Mouse (Mus musculus) brain, adult 2 months (tissue): Measurements from ENCODE around the gene Rgs12.
A peak's percentile ranks its signal among the peaks of the same experiment; 100 is the strongest.

Experiments
- DNase-seq: peaks from one replicate; pipeline ENCODE4 v3.0.0; 2011; ENCODE audit warnings: low read depth, low spot score

Gene Rgs12

DNA sequence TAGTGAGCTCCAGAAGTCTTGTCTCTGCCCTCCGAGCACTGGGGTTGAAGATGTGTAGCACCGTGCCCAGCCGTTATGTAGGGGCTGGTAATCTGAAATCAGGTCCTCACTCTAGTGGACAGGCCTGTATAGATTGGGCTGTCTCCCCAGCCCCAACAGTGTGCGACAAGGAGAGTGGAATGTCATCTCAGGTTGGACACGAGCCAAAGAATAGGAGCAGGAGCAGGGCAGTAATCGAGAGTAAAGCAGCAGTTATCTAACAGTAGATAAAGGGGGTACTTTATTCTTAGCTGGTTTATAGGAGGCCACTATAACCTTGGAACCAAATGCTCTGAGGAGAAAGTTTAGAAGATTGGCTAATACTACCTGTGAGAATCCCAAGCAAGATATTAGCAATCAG lies 30.9 kb downstream of the Rgs12 start:
- no peak for DNase-seq

DNA sequence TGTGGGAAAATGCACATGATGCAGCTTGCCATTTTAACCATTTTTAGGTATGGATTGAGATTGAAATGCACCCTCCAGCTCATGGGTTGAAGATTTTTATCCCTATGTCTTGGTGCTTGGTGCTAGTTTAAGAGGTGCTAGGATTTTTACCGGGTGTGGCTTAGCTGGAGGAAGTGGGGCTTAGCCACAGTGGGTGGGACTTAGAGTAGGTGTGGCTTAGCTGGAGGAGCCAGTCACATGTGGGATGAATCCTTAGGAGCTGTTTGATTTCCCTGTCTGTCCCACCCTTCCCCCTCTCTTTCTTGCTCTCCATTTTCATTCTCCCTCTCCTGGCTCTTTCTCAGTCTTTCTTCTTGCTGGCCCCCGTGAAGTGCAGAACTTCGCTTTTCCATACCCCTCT lies 32.5 kb downstream of the Rgs12 start:
- no peak for DNase-seq

DNA sequence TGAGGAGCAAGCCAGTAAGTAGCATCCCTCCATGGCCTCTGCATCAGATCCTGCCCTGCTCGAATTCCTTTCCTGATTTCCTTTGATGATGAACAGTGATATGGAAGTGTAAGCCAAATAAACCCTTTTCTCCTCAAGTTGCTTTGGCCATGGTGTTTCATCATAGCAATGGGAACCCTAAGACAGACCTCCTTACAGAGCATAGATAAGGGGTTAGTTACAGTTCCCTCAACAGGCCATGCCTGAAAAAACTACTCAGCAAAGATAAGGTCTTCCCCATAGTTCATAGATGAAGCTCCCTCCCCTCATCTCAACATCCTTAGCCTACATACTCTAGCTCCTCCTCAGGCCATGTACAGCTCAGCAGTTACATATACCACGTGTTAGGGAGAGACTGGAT lies 35.7 kb downstream of the Rgs12 start:
- no peak for DNase-seq

DNA sequence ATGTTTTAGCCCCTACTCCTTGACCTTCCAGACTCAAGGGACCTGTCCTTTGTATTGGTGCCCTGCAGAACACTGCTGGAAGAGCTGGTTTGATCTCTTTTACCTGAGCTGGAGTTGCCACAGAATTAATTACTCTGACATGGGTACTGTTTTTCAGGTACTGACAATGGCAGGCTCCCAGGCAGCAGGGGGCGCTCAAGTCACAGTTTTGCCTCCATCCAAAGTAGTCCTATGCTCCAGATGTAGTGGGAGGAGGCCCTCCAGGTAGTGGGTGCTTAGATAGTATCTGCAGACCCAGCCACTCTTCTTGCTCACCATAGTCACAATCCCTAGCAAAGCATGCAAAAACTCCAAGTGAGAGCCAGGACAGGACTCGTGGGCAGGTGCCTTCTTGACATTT lies 36.6 kb downstream of the Rgs12 start:
- peak; percentile 83 for DNase-seq

DNA sequence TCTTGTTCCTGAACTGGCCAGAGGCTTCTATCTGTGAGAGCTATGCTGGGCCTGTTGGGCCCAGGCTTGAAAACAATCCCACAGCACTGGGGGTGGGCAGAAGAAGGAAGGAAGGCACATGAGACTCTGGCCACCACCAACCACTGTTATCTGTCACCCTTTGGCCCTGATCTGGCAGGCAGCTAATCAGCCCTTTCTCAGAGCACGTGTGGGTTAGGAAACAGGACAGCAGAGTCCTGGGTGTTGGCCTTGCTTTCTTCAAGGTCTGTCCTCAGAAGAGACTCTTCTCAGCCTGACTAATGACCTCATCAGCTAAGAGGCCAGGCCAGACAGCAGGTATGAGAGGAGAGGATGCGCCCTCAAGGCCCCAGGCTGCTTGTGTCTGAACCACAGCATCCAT lies 38.2 kb downstream of the Rgs12 start:
- DNase-seq: no peak

DNA sequence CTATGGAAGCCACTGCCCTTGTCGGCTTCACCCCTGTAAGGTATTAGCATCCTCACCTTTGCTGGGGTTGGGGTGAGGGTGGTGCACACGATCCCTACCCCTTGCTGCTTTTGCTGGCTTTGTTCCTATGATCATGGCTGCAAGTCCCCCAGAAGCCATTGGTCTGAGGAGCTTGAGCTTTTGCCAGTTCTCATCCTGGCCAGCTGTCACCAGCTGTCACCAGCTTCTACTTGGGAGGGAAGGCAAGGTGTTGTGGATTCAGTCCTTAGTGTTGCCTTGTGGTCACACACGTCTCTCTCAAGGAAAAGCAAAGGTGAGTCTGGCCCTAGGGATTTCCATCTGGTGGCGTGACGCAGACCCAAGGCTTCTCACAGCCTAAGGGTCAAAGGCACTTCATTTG lies 39.4 kb downstream of the Rgs12 start:
- no peak for DNase-seq

DNA sequence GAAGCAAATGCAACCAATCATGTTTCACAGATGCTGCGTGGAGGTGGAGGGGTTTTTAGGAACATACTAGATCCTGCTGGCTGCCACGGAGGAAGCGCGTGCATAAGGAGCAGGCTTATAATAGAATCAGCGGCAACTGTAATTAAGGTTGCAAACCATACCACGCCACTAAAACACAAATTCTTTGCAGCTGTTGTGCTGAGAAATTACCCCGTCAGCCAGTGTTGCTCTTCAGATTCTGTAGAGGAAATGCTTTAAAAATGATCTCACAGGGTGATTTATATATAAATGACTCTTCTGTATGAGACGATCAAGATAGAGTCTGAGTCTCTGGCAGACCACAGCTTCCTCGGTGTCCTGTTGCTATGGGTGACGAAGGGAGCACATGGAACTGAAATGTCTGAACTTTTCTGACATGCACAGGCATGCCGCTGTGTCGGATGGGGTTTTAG lies 40.1 kb downstream of the Rgs12 start:
- DNase-seq: peak; percentile 91

DNA sequence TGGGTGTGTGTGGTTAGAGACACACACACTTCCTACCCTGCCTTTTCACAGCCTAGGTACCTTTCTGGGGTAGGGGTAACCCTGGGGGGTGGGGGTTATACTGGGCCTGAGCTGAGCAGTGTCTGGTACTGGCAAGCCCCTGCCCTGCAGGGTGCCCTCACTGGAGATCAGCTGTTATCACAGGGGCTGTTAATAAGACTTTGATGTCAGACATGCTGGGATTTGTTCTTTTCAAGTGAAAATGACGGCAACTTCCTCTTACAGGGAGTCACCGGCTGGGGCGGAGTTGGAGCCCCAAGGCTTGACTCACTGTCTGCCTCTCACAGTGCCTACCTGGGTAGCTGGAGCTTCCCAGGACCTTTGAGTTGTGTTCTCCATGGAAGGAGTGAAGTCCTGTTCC lies 49.5 kb downstream of the Rgs12 start:
- no peak for DNase-seq

DNA sequence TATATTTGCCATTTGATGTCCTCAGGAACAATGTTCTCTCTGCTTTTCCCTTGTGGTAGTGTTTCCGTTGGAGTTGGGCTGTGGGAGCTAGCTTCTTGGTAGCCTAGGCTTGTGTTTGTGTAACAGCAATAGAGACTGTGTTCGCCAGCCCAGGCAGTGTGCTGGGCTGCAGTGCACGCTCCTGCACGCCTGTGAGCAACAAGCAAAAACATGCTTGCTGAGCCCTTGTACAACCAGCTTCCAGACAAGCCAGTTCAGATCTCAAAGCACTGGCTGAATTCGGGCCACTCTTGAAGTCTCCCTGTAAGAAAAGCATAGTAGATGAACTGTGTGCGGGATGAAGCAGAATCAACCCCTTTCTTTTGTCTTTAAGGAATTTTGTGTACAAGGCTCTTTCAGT lies 50.0 kb downstream of the Rgs12 start:
- no peak for DNase-seq

DNA sequence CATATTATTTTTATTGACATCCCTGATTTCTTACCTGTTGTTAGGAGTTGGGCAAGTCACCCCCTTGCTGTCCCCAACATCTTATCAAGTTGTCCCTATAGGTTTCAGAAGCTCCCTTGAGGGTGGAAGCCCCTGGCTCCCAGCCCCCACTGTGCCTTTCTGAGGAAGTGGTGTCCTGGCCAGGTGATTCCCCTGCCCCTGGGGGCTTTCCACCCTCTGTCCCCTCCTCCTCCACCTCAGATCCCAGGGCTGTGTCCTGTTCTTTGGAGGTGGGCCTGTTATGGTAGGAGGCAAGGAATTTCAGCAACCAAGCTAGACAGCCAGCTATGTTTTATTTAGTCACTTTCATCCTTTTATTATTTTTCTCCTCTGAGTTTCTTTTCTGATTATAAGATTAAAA lies 51.1 kb downstream of the Rgs12 start:
- no peak for DNase-seq

DNA sequence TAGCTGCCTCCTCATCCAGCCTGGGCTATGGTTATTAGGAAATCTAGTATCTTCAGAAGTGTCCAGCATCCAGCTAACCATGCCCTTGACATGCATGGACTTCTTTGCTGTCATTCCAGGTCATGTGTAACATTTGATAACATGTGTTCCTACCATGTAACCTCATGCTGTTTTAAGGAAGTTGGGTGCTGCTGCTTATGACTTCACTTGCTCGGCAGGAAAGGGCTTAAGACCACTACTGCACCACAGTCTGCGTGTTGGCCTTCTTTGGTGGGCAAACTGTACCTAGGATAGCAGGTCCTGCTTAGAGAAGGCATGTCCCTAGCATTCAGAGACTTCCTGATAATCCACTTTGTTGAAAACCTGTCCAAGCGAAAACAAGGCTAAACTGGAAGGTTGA lies 51.9 kb downstream of the Rgs12 start:
- DNase-seq: no peak

DNA sequence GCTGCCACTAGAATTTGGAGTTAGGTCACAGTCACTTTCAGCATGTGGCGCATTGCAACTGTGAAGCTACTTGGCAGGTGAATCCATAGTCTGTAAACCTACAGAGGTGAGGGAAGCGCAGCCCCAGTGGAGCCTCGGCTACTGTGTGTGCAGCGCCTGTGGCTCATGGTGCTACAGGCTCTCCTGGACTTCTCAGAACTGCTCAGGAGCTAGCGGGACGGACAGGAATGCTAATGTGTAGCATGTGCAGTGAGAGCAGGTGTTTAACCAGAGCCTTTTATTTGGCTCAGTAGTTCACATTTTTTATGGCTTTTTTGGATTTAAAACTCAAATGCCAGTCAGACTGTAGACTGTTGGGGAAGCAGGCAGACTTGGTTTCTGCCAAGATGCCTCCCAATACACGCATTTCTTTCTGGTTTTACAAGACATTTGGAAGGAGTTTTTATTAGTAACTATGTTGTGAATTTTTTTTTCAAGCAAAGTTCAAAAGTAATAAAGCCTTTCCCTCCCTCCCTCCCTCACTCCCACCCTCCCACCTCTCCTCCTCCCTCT lies 54.4 kb downstream of the Rgs12 start:
- peak; percentile 47 for DNase-seq

DNA sequence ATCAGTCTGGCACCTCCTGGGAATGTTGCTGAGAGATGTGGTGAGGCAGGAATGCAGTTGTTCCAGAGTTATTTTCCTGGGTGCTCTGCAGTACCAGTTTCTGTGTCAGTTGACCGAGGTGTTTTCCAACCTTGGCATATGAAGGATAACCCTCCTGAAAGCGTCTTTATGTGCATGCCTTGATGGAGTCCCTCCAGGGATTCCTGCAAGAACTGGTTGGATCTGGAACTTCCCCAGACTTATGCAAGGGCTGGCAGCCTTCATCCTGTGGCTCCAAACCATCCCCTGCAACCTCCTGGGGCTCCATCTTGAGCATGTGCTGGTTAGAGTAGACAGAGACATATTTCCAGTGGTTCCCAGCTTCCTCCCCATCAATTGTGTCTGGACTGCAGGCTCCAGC lies 55.5 kb downstream of the Rgs12 start:
- no peak for DNase-seq

DNA sequence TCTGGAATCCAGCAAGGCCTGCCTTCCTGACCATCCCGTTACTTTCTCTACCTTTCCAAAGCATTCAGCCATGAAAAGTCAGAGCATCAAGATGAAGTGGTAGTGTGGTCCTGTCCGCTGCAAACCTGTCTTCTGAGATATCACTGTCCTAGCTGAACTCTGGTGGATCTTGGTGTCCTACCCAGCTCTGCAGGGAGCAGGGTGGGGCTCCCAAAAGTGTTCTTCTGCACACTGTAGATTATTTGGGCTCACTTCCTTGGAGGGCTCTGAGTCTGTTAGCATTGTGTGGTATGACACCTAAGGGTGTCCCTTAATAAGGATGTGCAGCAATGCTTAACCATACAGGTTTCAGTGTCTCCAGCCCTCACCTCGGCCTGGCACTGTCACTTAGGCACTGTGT lies 56.4 kb downstream of the Rgs12 start:
- no peak for DNase-seq

DNA sequence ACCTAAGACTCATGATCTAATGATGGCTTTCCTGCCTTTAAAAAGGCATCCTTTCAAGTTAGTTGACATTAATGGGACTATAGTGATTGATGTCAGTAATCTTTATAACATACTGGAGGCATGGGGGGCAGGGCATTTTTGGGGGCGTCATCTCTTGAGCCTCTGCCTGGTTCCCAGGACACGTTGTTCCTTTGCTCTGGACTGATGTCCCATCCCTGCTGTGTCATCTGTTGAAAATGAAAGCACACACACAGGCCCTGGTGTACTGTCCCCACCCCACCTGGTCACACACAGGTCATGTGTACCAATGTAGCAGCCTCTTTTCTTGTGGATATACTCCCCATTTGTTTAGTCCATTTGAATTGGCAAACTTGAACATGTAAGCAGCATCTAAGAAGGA lies 57.4 kb downstream of the Rgs12 start:
- no peak for DNase-seq

DNA sequence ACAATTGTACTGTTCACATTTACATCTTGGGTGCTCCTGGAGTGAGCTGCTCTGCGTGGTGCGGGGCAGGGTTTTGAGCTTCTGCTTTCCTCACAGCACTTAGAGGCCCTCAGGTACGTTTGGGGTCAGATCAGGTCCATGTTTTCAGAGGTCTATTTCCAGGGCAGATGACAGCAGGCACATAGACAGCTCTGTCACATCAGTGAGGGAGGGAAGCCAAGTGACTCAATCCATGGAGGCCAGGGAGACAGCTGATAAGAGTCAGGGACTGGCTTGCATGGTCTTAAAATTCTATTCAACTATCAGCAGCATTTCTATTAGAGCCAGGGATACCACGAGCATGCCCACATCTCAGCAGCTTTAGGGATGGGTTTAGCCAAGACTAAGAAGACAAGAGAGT lies 59.9 kb downstream of the Rgs12 start:
- DNase-seq: no peak

DNA sequence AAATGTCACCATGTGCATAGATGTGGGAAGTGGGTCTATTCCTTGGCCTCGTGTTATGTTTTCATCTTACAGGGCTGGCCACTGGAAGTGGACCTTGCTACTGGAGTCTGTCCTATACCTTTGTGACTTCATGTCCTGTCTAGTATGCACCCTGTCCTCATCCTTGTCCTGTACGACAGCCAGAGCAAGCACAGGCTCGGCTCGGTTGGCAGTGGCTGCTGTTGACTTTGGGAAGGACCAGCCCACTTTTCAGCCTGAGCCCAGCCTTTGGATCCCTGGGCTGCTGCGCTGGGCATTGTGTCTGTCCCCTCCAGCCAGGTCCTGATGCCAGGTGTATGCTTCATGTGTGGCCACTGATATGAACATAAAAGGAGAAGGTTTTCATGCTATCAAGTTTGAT lies 61.4 kb downstream of the Rgs12 start:
- no peak for DNase-seq

DNA sequence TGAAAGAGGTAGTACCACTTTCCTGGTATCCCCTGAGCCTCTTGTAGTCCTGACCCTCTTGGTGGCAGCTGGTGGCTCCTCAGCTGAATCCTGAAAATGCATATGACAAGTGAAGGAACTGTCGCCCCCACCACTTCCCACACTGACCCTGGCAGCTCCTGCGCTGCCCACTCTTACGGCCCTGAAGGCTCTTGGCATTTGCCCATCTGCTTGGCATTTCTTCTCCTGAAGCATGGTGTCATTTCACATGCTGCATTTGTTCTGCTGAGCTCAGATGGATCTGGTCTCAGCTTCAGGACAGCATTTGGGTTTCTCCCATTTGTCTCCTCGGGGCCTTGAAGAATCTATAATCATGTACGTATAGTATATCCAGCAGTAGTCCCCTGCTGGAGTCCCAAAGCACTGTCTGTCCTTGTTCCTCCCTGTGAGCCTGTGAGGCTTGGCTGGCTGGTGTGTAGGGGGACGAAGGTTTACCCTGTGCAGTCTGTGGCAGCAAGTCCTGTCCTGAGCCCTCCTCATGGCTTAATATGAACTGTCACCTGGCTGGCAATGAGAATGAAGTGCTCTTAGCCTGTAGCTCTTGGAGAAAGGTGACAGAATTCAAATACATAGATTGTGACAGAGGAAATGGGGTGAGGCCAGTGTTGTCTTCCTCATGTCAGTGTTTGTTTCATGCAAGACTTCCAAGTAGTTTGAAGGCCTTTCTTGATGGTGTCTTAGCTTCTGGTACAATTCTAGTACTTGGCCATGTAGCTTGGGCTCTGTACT lies 62.1 kb downstream of the Rgs12 start:
- peak; percentile 36 for DNase-seq

DNA sequence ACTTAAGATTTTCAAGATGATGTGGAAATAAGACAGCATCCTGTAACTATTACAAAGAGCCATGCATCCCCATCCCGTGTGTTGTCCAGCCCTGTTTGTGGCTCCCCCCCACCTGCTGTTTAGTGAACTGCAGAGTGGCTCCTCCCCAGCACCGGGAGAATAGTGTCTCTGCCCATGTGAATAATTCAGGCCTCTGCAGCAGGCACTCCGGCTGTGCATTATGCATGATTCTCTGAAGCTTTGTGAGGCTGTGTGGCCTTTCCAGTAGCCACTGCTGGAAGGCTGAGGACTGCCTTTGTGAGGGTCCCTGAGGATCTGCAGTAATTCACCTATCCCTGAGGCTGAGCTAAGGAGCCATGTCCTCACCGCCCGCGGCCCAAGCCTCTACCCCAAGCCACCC lies 64.8 kb downstream of the Rgs12 start:
- DNase-seq: no peak

DNA sequence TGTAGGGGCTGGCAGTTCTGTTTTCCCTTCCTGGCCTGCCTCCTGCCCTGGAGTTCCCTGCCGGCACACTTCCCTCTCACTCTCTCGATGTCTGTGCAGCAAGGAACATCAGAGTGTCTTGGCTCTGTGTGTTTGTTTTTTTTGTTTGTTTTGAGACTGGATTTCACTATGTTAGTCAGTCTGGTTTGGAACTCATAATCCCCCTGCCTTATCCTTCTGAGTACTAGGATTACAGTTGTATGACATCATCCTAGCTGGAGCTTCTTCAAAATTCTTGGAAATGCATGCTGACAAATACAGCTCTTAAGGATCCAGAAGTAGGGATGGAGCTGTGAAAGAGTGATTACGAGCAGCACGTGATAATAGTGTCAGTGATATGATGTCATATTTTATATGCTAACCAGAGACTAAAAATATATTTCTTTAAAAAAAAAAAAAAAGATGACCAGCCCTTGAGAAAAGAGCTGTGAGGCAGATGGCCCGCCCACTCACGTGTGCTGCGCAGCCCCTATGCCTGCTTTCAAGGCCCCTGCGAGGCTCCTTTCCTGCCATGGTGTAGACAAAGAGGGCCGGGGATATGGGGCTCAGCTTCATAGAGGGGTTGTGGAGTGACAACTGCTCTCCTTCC lies 70.5 kb downstream of the Rgs12 start:
- peak; percentile 55 for DNase-seq

DNA sequence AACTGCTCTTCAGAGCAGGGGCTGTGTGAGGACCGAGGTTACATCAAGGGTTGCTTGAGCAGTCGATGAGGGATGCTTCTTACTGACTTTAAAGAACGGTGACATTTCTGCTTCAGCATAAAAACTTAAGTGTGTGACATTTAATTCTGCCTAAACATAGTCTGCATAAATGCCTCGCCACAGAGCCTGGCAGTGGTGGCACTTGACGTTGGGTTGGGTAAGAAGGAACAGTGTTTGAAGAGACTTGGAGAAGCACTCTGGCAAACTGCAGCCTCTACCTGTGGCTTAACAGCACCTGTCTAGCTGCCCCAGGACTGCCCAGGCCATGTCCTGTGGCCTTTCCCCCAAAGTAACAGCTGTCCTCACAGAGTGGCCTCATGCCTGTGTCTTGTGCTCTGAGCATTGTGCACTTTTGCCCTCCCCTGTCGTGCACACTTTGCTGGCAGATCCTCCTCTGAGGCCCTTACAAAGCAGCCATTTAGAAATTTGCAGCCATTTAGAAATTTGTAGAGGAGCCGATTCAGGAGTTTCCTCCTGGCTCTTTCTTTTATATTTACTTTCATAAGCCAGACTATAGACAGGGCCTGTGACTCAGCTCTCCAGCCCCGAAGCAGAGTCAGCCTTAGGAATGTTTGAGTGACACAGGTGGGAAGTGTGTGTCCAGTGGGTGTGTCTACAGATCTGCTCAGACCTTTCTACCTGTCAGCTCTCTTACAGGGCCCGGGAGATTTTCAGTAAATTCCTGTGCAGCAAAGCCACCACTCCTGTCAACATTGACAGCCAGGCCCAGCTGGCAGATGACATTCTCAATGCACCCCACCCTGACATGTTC lies 71.4 kb downstream of the Rgs12 start:
- peak; percentile 53 for DNase-seq

DNA sequence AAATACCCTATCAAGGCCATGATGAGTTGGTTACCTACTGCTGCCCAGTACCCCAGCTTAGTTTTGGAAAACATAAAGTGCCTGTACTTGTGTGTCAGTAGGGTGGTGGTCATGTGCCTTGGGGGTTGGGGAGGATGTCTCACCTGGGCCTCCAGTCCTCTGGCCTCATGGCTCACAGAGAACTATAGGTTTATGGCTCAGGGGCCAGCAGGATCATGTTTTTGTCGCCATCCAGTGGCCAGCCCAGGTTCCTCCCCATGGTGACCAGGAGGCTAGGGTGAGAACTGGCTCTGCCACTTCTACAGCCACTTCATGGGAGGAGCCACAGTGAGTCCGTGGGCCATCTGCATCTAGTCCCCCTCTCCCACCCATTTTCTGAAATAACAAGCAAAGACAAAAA lies 75.7 kb downstream of the Rgs12 start:
- peak; percentile 60 for DNase-seq
